Mouse (Mus musculus) brown adipose tissue, adult 24 weeks (tissue): ENCODE measurements at regions not wholly inside any gene's neighbourhood (a gene's known extent, or its start where the extent isn't known, plus 50 kb on each side); places are given as distances from the start of the nearest gene placed in this dataset.

Experiments
- H3K27ac ChIP-seq: fragments of 200-500 bp; replicated peaks from 2 replicates; pipeline ENCODE4 v1.5.1; 2012; ENCODE audit warnings: low read depth, mild to moderate bottlenecking, low read length
- H3K4me1 ChIP-seq: fragments of 200-500 bp; 2 replicates; pipeline ENCODE4 v1.6.1; 2012; ENCODE audit warnings: low read length, mixed read lengths; ENCODE audit not compliant: control insufficient read depth, insufficient read depth, insufficient read length
- H3K4me3 ChIP-seq: fragments of 200-500 bp; 2 replicates; pipeline ENCODE4 v1.5.1; 2012; ENCODE audit warnings: low read depth, mild to moderate bottlenecking, low read length, moderate library complexity; ENCODE audit not compliant: insufficient read depth

GRCm38 (mm10) chr17:73032326-73032725 is 75.5 kb upstream of the Lclat1 start:
- Histone ChIP-seq H3K27ac (no peak overlapping the region), H3K4me1 (peaks cover 18% of the 10 kb centered on the region), H3K4me3 (no peak overlapping the region)

- H3K4me3 ChIP-seq: no peak overlapping the region
- peak overlapping the region; percentile 94 for H3K27ac ChIP-seq
- H3K4me1 ChIP-seq: peaks cover 18% of the 10 kb centered on the region
Observed at GRCm38 (mm10) chr17:73034420-73034819, 73.4 kb upstream of the Lclat1 start.

- H3K27ac ChIP-seq: peak overlapping the region; percentile 94
- H3K4me3 ChIP-seq: no peak overlapping the region
- peaks cover 18% of the 10 kb centered on the region for H3K4me1 ChIP-seq
Observed at GRCm38 (mm10) chr17:73034981-73035481, 72.8 kb upstream of the Lclat1 start.

- Histone ChIP-seq H3K4me3 (no peak overlapping the region), H3K27ac (peak overlapping the region; percentile 47), H3K4me1 (peaks cover 18% of the 10 kb centered on the region)
Observed at GRCm38 (mm10) chr17:73036845-73037244, 70.9 kb upstream of the Lclat1 start.

- Histone ChIP-seq H3K4me1 (peaks cover 18% of the 10 kb centered on the region), H3K27ac (no peak overlapping the region)
Observed at GRCm38 (mm10) chr17:73038586-73038985, 69.2 kb upstream of the Lclat1 start.

GRCm38 (mm10) chr17:73044918-73045580 is 62.7 kb upstream of the Lclat1 start:
- H3K4me3 ChIP-seq: no peak overlapping the region
- no peak overlapping the region for H3K27ac ChIP-seq
- no peaks in the 10 kb centered on the region for H3K4me1 ChIP-seq

More at GRCm38 (mm10) chr17:73038586-73038985, 69.2 kb upstream of the Lclat1 start:
- H3K4me3 ChIP-seq: no peak overlapping the region

- Histone ChIP-seq H3K27ac (no peak overlapping the region), H3K4me3 (no peak overlapping the region)
Observed at GRCm38 (mm10) chr17:73046985-73047384, 60.8 kb upstream of the Lclat1 start.

GRCm38 (mm10) chr17:73048164-73048563 is 59.6 kb upstream of the Lclat1 start:
- Histone ChIP-seq H3K4me1 (no peaks in the 10 kb centered on the region), H3K4me3 (no peak overlapping the region), H3K27ac (no peak overlapping the region)

More at GRCm38 (mm10) chr17:73046985-73047384, 60.8 kb upstream of the Lclat1 start:
- no peaks in the 10 kb centered on the region for H3K4me1 ChIP-seq

GRCm38 (mm10) chr17:73052956-73053355 is 54.8 kb upstream of the Lclat1 start:
- H3K4me1 ChIP-seq: no peaks in the 10 kb centered on the region
- H3K27ac ChIP-seq: no peak overlapping the region

GRCm38 (mm10) chr17:73053479-73054215 is 54.1 kb upstream of the Lclat1 start:
- Histone ChIP-seq H3K4me1 (no peaks in the 10 kb centered on the region), H3K4me3 (no peak overlapping the region), H3K27ac (no peak overlapping the region)

More at GRCm38 (mm10) chr17:73052956-73053355, 54.8 kb upstream of the Lclat1 start:
- H3K4me3 ChIP-seq: no peak overlapping the region

GRCm38 (mm10) chr17:73054226-73054625 is 53.6 kb upstream of the Lclat1 start:
- no peak overlapping the region for H3K27ac ChIP-seq
- H3K4me3 ChIP-seq: no peak overlapping the region
- H3K4me1 ChIP-seq: no peaks in the 10 kb centered on the region

- no peak overlapping the region for H3K27ac ChIP-seq
- no peak overlapping the region for H3K4me3 ChIP-seq
- no peaks in the 10 kb centered on the region; the same call in 1 of the 2 replicates for H3K4me1 ChIP-seq
Observed at GRCm38 (mm10) chr17:73055197-73055596, 52.6 kb upstream of the Lclat1 start.

- no peak overlapping the region for H3K4me3 ChIP-seq
- no peak overlapping the region for H3K27ac ChIP-seq
- no peaks in the 10 kb centered on the region; the same call in 1 of the 2 replicates for H3K4me1 ChIP-seq
Observed at GRCm38 (mm10) chr17:73055611-73056010, 52.2 kb upstream of the Lclat1 start.

- H3K27ac ChIP-seq: no peak overlapping the region
- H3K4me1 ChIP-seq: peaks cover 4% of the 10 kb centered on the region; the same call in 1 of the 2 replicates
- H3K4me3 ChIP-seq: no peak overlapping the region
Observed at GRCm38 (mm10) chr17:73056616-73057015, 51.2 kb upstream of the Lclat1 start.
